Mouse (Mus musculus) heart, embryonic 11.5 days (tissue): ENCODE measurements around the gene Mgst2. TPM values are rescaled to one million over a fixed set of nuclear protein-coding genes. Genes with fewer than 3 reads are reported as not detected.

Experiments used
- ATAC-seq: fragments of 200-750 bp; cut with Nextera tagmentation; replicated peaks from 2 replicates; pipeline ENCODE4 v1.8.0; 2017; ENCODE audit warnings: moderate library complexity; ENCODE audit not compliant: insufficient number of reproducible peaks, low FRiP score, low TSS enrichment
- H3K27ac ChIP-seq: fragments of 300-500 bp; sonication (generic); 2 replicates; pipeline ENCODE4 v1.5.1; 2014; ENCODE audit warnings: mild to moderate bottlenecking, low read depth, low read length
- H3K27me3 ChIP-seq: fragments of 300-500 bp; sonication (generic); 2 replicates; pipeline ENCODE4 v1.6.1; 2014; ENCODE audit warnings: mild to moderate bottlenecking, low read length, mixed read lengths; ENCODE audit not compliant: control insufficient read depth, insufficient read depth
- H3K36me3 ChIP-seq: fragments of 300-500 bp; sonication (generic); 2 replicates; pipeline ENCODE4 v1.6.1; 2014; ENCODE audit warnings: mild to moderate bottlenecking, low read length, moderate library complexity, mixed read lengths; ENCODE audit not compliant: control insufficient read depth, insufficient read depth
- H3K4me1 ChIP-seq: fragments of 300-500 bp; sonication (generic); 2 replicates; pipeline ENCODE4 v1.6.1; 2014; ENCODE audit warnings: low read length; ENCODE audit not compliant: control insufficient read depth, insufficient read depth
- H3K4me2 ChIP-seq: fragments of 300-500 bp; sonication (generic); 2 replicates; pipeline ENCODE4 v1.6.1; 2014; ENCODE audit warnings: mild to moderate bottlenecking, moderate library complexity
- H3K4me3 ChIP-seq: fragments of 300-500 bp; sonication (generic); 2 replicates; pipeline ENCODE4 v1.5.1; 2014; ENCODE audit warnings: low read depth, low read length
- H3K9ac ChIP-seq: fragments of 300-500 bp; sonication (generic); 2 replicates; pipeline ENCODE4 v1.6.1; 2014; ENCODE audit warnings: mild to moderate bottlenecking, low read depth, low read length, moderate library complexity
- H3K9me3 ChIP-seq: fragments of 300-500 bp; sonication (generic); replicated peaks from 2 replicates; pipeline ENCODE4 v1.6.1; 2016; ENCODE audit warnings: low read length; ENCODE audit not compliant: control insufficient read depth
- WGBS: fragments of 180-500 bp; shearing (Covaris S2); extraction: QIAGEN DNeasy Blood & Tissue Kit; methylation state at CpG from one replicate; pipeline ENCODE4 v1.1.7; 2014; ENCODE audit not compliant: insufficient replicate concordance; 5-methylcytosine and 5-hydroxymethylcytosine counted together
- polyA plus RNA-seq: library from polyadenylated mRNA; unstranded; fragments of >200 nt; fragmentation: Nextera tagmentation; extraction: Ambion mirVana; gene quantifications from 2 replicates; pipeline ENCODE4 v1.2.1, GENCODE M21; 2014

The Mgst2 gene
- 1.6 and 2.9 TPM in 2 replicates for polyA plus RNA-seq

DNA sequence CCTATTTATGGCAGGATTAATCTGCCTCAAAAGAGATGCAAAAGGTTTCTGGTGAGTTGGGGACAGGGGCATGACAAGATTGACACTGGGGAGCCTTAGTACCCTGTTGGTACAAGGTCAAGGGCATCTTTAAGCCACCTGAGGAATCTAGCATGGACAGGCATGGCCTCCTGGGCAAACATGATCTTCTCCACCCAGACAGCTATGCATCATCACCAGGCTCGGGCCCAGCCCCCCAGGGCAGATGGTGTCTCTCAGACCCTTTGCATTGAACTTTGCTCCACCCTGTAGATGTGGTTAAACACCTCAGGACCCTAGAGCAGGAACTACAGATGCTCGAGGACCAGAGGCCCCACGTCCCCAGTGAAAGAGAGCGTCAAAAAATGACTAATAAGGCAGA, at the start of gene Mgst2:
Mgst2 (plus strand) TSS at position 301 of the 400 bp plus-strand sequence.
- no peaks in the 10 kb centered on the region for H3K36me3 ChIP-seq
- ATAC-seq, result no peak
- H3K4me2 ChIP-seq, result no peak within 1 kb of the TSS
- WGBS, result 73% methylated on average over 4 of the region's 4 CpGs
- H3K4me1 ChIP-seq, result peaks cover 20% of the 10 kb centered on the region
- no peak within 1 kb of the TSS for H3K9ac ChIP-seq
- no peaks in the 10 kb centered on the region for H3K27me3 ChIP-seq
- no peak within 1 kb of the TSS for H3K4me3 ChIP-seq
- no peak within 1 kb of the TSS for H3K27ac ChIP-seq
- no peaks in the 10 kb centered on the region for H3K9me3 ChIP-seq

DNA sequence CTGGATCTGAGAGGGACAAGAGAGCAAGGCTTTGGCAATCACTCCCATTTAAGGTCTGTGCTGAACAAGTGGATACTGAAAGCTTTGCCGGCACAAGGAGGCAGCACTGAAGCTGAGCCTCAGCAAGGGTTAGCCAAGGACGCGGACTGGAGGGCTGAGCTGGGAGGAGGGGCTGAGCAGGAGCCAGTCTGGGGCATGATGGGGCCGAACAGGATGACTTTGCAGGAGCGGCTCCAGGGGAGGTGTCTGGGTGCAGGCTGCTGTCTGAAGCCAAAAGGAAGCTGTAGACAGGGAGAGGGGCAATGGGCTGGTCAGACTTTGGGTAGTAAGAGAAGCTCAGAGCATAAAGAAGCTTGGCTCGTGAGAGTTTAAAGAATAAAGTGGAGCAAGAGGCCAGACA, 48.2 kb upstream of the Mgst2 start:
- no peak for ATAC-seq
- 10% methylated on average over 6 of the region's 6 CpGs for WGBS
- Histone ChIP-seq H3K27me3 (no peaks in the 10 kb centered on the region), H3K27ac (no peak overlapping the region), H3K9ac (no peak overlapping the region), H3K36me3 (no peaks in the 10 kb centered on the region), H3K4me2 (no peak overlapping the region), H3K4me3 (no peak overlapping the region), H3K9me3 (no peaks in the 10 kb centered on the region), H3K4me1 (0 out of 2 replicates have a peak, but pooled peaks cover 5% of the 10 kb centered on the region)

- Histone ChIP-seq H3K27ac (no peak overlapping the region), H3K4me2 (no peak overlapping the region), H3K9ac (no peak overlapping the region), H3K9me3 (no peaks in the 10 kb centered on the region), H3K4me1 (0 out of 2 replicates have a peak, but pooled peaks cover 5% of the 10 kb centered on the region), H3K4me3 (no peak overlapping the region), H3K36me3 (no peaks in the 10 kb centered on the region), H3K27me3 (no peaks in the 10 kb centered on the region)
- ATAC-seq, result no peak
- whole genome bisulfite sequencing, result 75% methylated on average over 10 of the region's 10 CpGs
These were observed 47.5 kb upstream of the Mgst2 start for GRCm38 (mm10) chr3:51612398-51613356.

DNA sequence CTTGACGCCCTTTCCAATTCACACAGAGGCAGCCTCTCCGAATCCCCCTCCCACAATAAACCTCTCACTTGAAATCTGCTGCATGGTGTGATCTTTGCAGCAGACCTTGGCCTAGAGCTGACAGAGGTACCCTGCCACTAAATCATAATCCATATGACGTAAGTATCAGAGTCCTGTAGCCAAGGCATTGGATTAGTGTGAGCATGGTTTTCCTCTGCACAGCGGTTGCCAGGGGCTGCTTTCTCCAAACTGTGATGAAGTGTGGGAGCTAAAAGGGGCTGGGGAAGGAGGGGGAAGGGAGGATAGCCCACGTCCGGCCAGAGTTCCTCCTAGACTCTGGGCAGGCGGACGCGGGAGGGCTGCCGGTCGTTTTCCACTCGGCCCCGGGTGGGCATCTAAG, 45.9 kb upstream of the Mgst2 start:
- no peak; the same call in 1 of the 2 replicates for ATAC-seq
- no peaks in the 10 kb centered on the region for H3K36me3 ChIP-seq
- WGBS, result 82% methylated on average over 13 of the region's 13 CpGs
- H3K4me1 ChIP-seq, result 0 out of 2 replicates have a peak, but pooled peaks cover 5% of the 10 kb centered on the region
- no peak overlapping the region for H3K9ac ChIP-seq
- H3K9me3 ChIP-seq, result no peaks in the 10 kb centered on the region
- no peak overlapping the region for H3K4me2 ChIP-seq
- no peaks in the 10 kb centered on the region for H3K27me3 ChIP-seq
- H3K4me3 ChIP-seq, result no peak overlapping the region
- H3K27ac ChIP-seq, result no peak overlapping the region

DNA sequence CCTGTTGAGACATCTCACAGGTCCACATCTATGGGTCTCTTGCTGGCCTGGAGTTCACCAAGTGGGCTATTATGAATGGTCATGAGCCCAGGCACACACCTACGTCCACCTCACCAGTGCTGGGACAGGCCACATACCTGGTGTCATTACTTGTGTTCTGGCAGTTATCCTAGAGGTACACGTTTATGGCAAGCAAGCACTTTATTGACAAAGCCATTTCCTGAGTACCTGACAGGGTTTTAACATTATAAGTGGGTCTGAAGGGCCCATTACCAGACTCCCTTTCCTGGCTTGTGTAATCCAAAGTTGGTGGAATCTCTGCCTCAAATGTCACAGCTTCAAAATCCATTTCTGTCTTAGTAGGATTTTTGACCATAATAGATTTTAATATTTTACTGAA, 36.2 kb upstream of the Mgst2 start:
- Histone ChIP-seq H3K9ac (no peak overlapping the region), H3K36me3 (no peaks in the 10 kb centered on the region), H3K4me3 (no peak overlapping the region), H3K27ac (no peak overlapping the region), H3K27me3 (no peaks in the 10 kb centered on the region), H3K9me3 (no peaks in the 10 kb centered on the region), H3K4me2 (no peak overlapping the region), H3K4me1 (no peaks in the 10 kb centered on the region)
- 72% methylated on average over 2 of the region's 2 CpGs for WGBS
- no peak for ATAC-seq

- Histone ChIP-seq H3K9me3 (0 out of 2 replicates have a peak, but pooled peaks cover 4% of the 10 kb centered on the region), H3K4me1 (no peaks in the 10 kb centered on the region), H3K27ac (no peak overlapping the region), H3K4me2 (no peak overlapping the region), H3K36me3 (no peaks in the 10 kb centered on the region), H3K4me3 (no peak overlapping the region), H3K27me3 (no peaks in the 10 kb centered on the region), H3K9ac (no peak overlapping the region)
- ATAC-seq, result no peak
- 63% methylated on average over 3 of the region's 3 CpGs for WGBS
These were observed 32.4 kb upstream of the Mgst2 start for GRCm38 (mm10) chr3:51627741-51628140.

DNA sequence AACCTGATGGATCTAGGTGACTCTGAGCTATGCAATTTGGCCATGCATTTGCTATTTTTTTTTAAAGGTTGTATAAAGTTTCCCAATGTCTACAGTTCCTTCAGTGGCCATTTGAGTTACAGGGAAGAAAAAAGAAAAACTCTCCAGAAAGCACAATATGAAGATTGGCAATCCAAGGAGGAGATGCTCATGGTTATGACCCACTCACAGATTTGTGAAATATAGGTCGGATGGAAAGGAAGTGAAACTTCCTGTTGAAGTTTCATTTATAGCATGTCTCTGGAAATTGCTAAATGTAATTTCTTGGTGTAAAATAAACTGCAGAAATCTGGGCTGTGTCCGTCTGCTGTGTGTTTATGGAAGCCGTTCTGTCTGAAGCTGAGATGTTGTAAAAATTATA, 31.2 kb upstream of the Mgst2 start:
- Histone ChIP-seq H3K4me2 (no peak overlapping the region), H3K9me3 (0 out of 2 replicates have a peak, but pooled peaks cover 4% of the 10 kb centered on the region), H3K27me3 (no peaks in the 10 kb centered on the region), H3K36me3 (no peaks in the 10 kb centered on the region), H3K4me3 (no peak overlapping the region), H3K27ac (no peak overlapping the region), H3K9ac (no peak overlapping the region), H3K4me1 (no peaks in the 10 kb centered on the region)
- WGBS, result 62% methylated on average over 3 of the region's 3 CpGs
- ATAC-seq, result no peak

- no peak overlapping the region for H3K4me2 ChIP-seq
- no peak overlapping the region for H3K27ac ChIP-seq
- 83% methylated on average over 1 of the region's 1 CpGs for WGBS
- H3K36me3 ChIP-seq, result no peaks in the 10 kb centered on the region
- ATAC-seq, result no peak
- 0 out of 2 replicates have a peak, but pooled peaks cover 4% of the 10 kb centered on the region for H3K9me3 ChIP-seq
- no peak overlapping the region for H3K9ac ChIP-seq
- no peak overlapping the region for H3K4me3 ChIP-seq
- H3K4me1 ChIP-seq, result no peaks in the 10 kb centered on the region
- H3K27me3 ChIP-seq, result no peaks in the 10 kb centered on the region
These were observed 29.4 kb upstream of the Mgst2 start for GRCm38 (mm10) chr3:51630746-51631145.
